Mouse (Mus musculus) embryonic fibroblast, embryonic 13.5 days (primary cell): ENCODE results near the gene Rgs6.

Experiments
- CTCF ChIP-seq: IDR thresholded peaks from 2 replicates; pipeline ENCODE4 v1.5.1; 2011; ENCODE audit warnings: mild to moderate bottlenecking, control low read depth, low read length, moderate library complexity, borderline replicate concordance; ENCODE audit not compliant: insufficient read depth
- POLR2A ChIP-seq: IDR thresholded peaks from 2 replicates; pipeline ENCODE4 v1.6.1; 2011; ENCODE audit warnings: low read depth, mild to moderate bottlenecking, control low read depth, low read length, moderate library complexity

- TF ChIP-seq CTCF = no peak
- TF ChIP-seq POLR2A = no peak
Measured at GRCm38 (mm10) chr12:82987661-82988060, 399.6 kb downstream of the Rgs6 start.
